Mouse (Mus musculus) cerebellum, adult 2 months (tissue): ENCODE results near the gene Mysm1.

Experiments
- CTCF ChIP-seq: fragments of 200-500 bp; IDR thresholded peaks from 2 replicates; pipeline ENCODE4 v1.5.1; 2011; ENCODE audit warnings: low read depth, mild to moderate bottlenecking, control low read depth, low read length, moderate library complexity, borderline replicate concordance; ENCODE audit not compliant: insufficient read depth
- POLR2A ChIP-seq: fragments of 200-500 bp; IDR thresholded peaks from 2 replicates; pipeline ENCODE4 v1.6.1; 2011; ENCODE audit warnings: low read length, control low read depth, borderline replicate concordance; ENCODE audit not compliant: insufficient read depth

DNA sequence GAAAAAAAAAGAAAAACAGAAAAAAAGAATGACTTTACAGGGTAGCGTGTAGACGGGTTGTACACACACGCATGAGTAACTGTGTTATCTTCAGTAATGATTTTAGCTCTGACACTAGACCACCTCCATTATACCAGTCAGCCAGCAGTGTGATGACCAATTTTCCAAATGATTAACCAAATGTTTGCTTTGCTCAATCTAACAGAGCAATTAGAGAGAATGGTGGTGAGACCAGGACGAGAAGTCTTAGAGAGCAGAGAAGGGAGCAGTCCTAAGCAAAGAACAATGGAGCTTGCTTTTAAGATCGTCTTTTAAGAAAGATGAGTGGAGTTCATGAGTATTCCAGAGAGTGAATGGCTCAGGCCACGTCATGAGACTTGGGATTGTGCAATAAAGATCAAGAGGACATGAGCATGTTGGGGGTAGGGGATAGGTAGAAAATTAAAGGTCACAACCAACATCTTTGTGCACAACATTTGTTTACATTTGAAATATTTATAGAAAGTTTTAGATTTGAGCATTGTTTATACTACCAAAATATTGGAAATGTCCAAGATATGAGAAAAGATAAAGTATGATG is 26.4 kb upstream of the Mysm1 start:
- no peak for TF ChIP-seq CTCF
- TF ChIP-seq POLR2A = no peak
